Mouse (Mus musculus) myocyte (in vitro differentiated cells): Measurements from ENCODE around the gene Guca1a.

ENCODE experiments used
- CEBPB ChIP-seq: IDR thresholded peaks from 2 replicates; pipeline ENCODE4 v1.6.1; 2011; ENCODE audit warnings: mild to moderate bottlenecking, moderate library complexity; ENCODE audit not compliant: poor library complexity, insufficient read depth, severe bottlenecking
- POLR2AphosphoS2 ChIP-seq: IDR thresholded peaks from one replicate; pipeline ENCODE4 v1.6.1; 2011; ENCODE audit warnings: low read depth, control low read depth; ENCODE audit not compliant: insufficient read length
- REST ChIP-seq: IDR thresholded peaks from one replicate; pipeline ENCODE4 v1.6.1; 2011; ENCODE audit warnings: mild to moderate bottlenecking, control low read depth, moderate library complexity; ENCODE audit not compliant: insufficient read depth, insufficient read length
- SRF ChIP-seq: IDR thresholded peaks from one replicate; pipeline ENCODE4 v1.6.1; 2011; ENCODE audit warnings: low read depth; ENCODE audit not compliant: control insufficient read depth, insufficient read length
- USF1 ChIP-seq: IDR thresholded peaks from one replicate; pipeline ENCODE4 v1.6.1; 2011; ENCODE audit warnings: low read depth, mild to moderate bottlenecking, control low read depth, moderate library complexity

GRCm38 (mm10) chr17:47446561-47446960, 46.2 kb upstream of the Guca1a start:
- TF ChIP-seq POLR2AphosphoS2: no peak
- no peak for TF ChIP-seq SRF
- no peak for TF ChIP-seq REST
- TF ChIP-seq USF1: no peak
- no peak for TF ChIP-seq CEBPB
